Mouse (Mus musculus) CH12.LX (cell line): ENCODE results near the gene Gm45837. TPM values are rescaled to one million over a fixed set of nuclear protein-coding genes. Genes with fewer than 3 reads are reported as not detected.

ENCODE experiments used
- polyA plus RNA-seq: library from polyadenylated mRNA; unstranded; fragments of >175 nt; gene quantifications from 2 replicates; pipeline ENCODE4 v1.2.1, GENCODE M21; 2012; ENCODE audit warnings: low read depth; ENCODE audit not compliant: insufficient read length
- total RNA-seq, 2 experiments: library from RNA; depleted of rRNA; stranded (reverse); fragments of 300-350 nt in 1 of 2; fragments of >200 nt in 1 of 2; gene quantifications; 2 replicates each; pipeline ENCODE4 v1.2.3; 2012 to 2014

Gene Gm45837
- total and polyA plus RNA-seq, 3 experiments: 0.04 to 0.84 TPM; not detected in 1

Other genes starting within 250 kb of the Gm45837 start
- gene Atg16l2, start 108.6 kb upstream of the Gm45837 start, total RNA-seq (2012; rRNA removed): 28.6 and 43.8 TPM in 2 replicates
- 15.4 and 19.3 TPM in 2 replicates for gene Atg16l2, start 108.6 kb upstream of the Gm45837 start, total RNA-seq (2014; rRNA removed)
- 12.7 and 14.9 TPM in 2 replicates for gene Atg16l2, start 108.6 kb upstream of the Gm45837 start, polyA plus RNA-seq
- 7.8 and 12.7 TPM in 2 replicates for gene Stard10, start 93.8 kb upstream of the Gm45837 start, total RNA-seq (2012; rRNA removed)
- 1.4 and 2.4 TPM in 2 replicates for gene Stard10, start 93.8 kb upstream of the Gm45837 start, total RNA-seq (2014; rRNA removed)
- 6.7 and 7.9 TPM in 2 replicates for gene Stard10, start 93.8 kb upstream of the Gm45837 start, polyA plus RNA-seq
- gene Arap1, start 62.8 kb upstream of the Gm45837 start, total RNA-seq (2012; rRNA removed): 31.9 and 38.5 TPM in 2 replicates
- 17.8 and 21.2 TPM in 2 replicates for gene Arap1, start 62.8 kb upstream of the Gm45837 start, total RNA-seq (2014; rRNA removed)
- 46.1 and 60.0 TPM in 2 replicates for gene Arap1, start 62.8 kb upstream of the Gm45837 start, polyA plus RNA-seq
- gene Pde2a, start 10.8 kb downstream of the Gm45837 start, total RNA-seq (2012; rRNA removed): 0.08 TPM in 2 replicates
- 0.28 and 0.40 TPM in 2 replicates for gene Pde2a, start 10.8 kb downstream of the Gm45837 start, total RNA-seq (2014; rRNA removed)
- gene Pde2a, start 10.8 kb downstream of the Gm45837 start, polyA plus RNA-seq: not detected in 2 replicates
- gene Art2b, start 174.7 kb downstream of the Gm45837 start, total RNA-seq (2012; rRNA removed): not detected in 2 replicates
- gene Art2b, start 174.7 kb downstream of the Gm45837 start, total RNA-seq (2014; rRNA removed): not detected in 2 replicates
- gene Art2b, start 174.7 kb downstream of the Gm45837 start, polyA plus RNA-seq: not detected in 2 replicates